Mouse (Mus musculus) urinary bladder, postnatal 4 days (tissue): ENCODE measurements around the gene Crtac1.
A peak's percentile ranks its signal among the peaks of the same experiment; 100 is the strongest.

Experiments used
- DNase-seq, 2 experiments: peaks; one replicate each; pipeline ENCODE4 v3.0.0; 2021 to 2022; ENCODE audit warnings: low spot score in 2 of 2

Gene Crtac1

GRCm38 (mm10) chr19:42328160-42328559, 103.4 kb downstream of the Crtac1 start:
- DNase-seq, result no peak

GRCm38 (mm10) chr19:42325894-42326293, 105.7 kb downstream of the Crtac1 start:
- DNase-seq, result peak; percentile 54 to 81

- DNase-seq, result no peak
These were observed 109.1 kb downstream of the Crtac1 start for GRCm38 (mm10) chr19:42322357-42323090.

- no peak for DNase-seq
These were observed 109.6 kb downstream of the Crtac1 start for GRCm38 (mm10) chr19:42321936-42322335.

GRCm38 (mm10) chr19:42317648-42318425, 113.7 kb downstream of the Crtac1 start:
- DNase-seq, result no peak

- no peak for DNase-seq
These were observed 114.6 kb downstream of the Crtac1 start for GRCm38 (mm10) chr19:42316998-42317397.

- DNase-seq, result no peak
These were observed 115.1 kb downstream of the Crtac1 start for GRCm38 (mm10) chr19:42316525-42316924.

- DNase-seq, result peak; percentile 45 to 80
These were observed 115.7 kb downstream of the Crtac1 start for GRCm38 (mm10) chr19:42315914-42316313.

- no peak for DNase-seq
These were observed 116.4 kb downstream of the Crtac1 start for GRCm38 (mm10) chr19:42315070-42315679.

- DNase-seq, result no peak
These were observed 119.4 kb downstream of the Crtac1 start for GRCm38 (mm10) chr19:42312191-42312590.

- DNase-seq, result no peak
These were observed 120.3 kb downstream of the Crtac1 start for GRCm38 (mm10) chr19:42311332-42311731.

- no peak for DNase-seq
These were observed 122.7 kb downstream of the Crtac1 start for GRCm38 (mm10) chr19:42308931-42309330.

- DNase-seq, result no peak
These were observed 124.6 kb downstream of the Crtac1 start for GRCm38 (mm10) chr19:42307019-42307418.

GRCm38 (mm10) chr19:42306202-42306601, 125.4 kb downstream of the Crtac1 start:
- no peak for DNase-seq

- DNase-seq, result no peak
These were observed 125.8 kb downstream of the Crtac1 start for GRCm38 (mm10) chr19:42305746-42306145.

GRCm38 (mm10) chr19:42304506-42304905, 127.1 kb downstream of the Crtac1 start:
- DNase-seq, result no peak

GRCm38 (mm10) chr19:42303210-42303813, 128.3 kb downstream of the Crtac1 start:
- no peak for DNase-seq

GRCm38 (mm10) chr19:42293216-42293615, 138.4 kb downstream of the Crtac1 start:
- no peak for DNase-seq

- DNase-seq, result no peak
These were observed 139.5 kb downstream of the Crtac1 start for GRCm38 (mm10) chr19:42292106-42292505.

GRCm38 (mm10) chr19:42290954-42291661, 140.5 kb downstream of the Crtac1 start:
- no peak for DNase-seq

- no peak for DNase-seq
These were observed 143.2 kb downstream of the Crtac1 start for GRCm38 (mm10) chr19:42288361-42288760.

GRCm38 (mm10) chr19:42284178-42284577, 147.4 kb downstream of the Crtac1 start:
- DNase-seq, result no peak
